Mouse (Mus musculus): Measurements from ENCODE around the gene Prepl. TPM values are rescaled to one million over a fixed set of nuclear protein-coding genes. Genes with fewer than 3 reads are reported as not detected.

Prepl gene
- polyA plus RNA-seq, 1 experiment = 39.2 TPM

DNA sequence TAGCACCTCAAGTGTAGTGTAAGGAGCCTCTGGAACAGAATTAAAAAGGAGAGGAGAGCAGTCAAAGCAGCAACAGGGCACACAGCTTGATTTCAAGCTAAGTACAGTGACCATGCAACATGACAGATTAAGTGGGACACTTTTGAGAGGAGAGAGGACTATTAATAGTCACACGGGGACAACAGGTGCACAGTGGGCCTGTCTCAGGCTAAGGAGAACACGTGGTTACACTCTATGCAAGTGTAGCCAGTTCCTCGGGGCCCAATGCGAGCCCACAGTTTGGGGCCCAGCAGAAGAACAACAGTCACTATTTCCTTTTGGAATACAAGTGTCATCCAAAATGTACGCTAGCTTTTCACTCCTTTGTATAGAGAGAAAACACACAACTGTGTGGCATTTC lies 2.5 kb downstream of the Prepl start:
- no peaks in the 10 kb centered on the region for H3K79me2 ChIP-seq (ENCODE audit: control insufficient read depth, insufficient read depth)
- TF ChIP-seq TCF12 (IDR thresholded peaks at IDR 0.05; ENCODE audit: insufficient read depth, poor library complexity, severe bottlenecking) (peak; percentile 9), MYOD1 (IDR thresholded peaks at IDR 0.05; ENCODE audit: control insufficient read depth in 1 of 3, insufficient read length in 2 of 3, low read depth in 2 of 3) (peak; percentile 52 to 97 (median 82)), MYOG (IDR thresholded peaks at IDR 0.05; ENCODE audit: control insufficient read depth in 1 of 3, insufficient read depth in 1 of 3, insufficient read length in 2 of 3, low read depth in 2 of 3) (peak; percentile 10 to 83 (median 82)), TCF3 (IDR thresholded peaks at IDR 0.05; ENCODE audit: insufficient read length, low read depth) (no peak), USF1 (IDR thresholded peaks at IDR 0.05; ENCODE audit: low read depth) (peak; percentile 25)
- peak overlapping the region; percentile 78 for H3K4me2 ChIP-seq (ENCODE audit: low read depth)
- no peak overlapping the region for H3ac ChIP-seq (ENCODE audit: control insufficient read depth, insufficient read length)
- no peaks in the 10 kb centered on the region for H3K36me3 ChIP-seq (ENCODE audit: control insufficient read depth, insufficient read depth)
- H3K4me3 ChIP-seq = no peak overlapping the region
- H3K27me3 ChIP-seq (ENCODE audit: control insufficient read depth, insufficient read depth, insufficient read length) = no peaks in the 10 kb centered on the region

DNA sequence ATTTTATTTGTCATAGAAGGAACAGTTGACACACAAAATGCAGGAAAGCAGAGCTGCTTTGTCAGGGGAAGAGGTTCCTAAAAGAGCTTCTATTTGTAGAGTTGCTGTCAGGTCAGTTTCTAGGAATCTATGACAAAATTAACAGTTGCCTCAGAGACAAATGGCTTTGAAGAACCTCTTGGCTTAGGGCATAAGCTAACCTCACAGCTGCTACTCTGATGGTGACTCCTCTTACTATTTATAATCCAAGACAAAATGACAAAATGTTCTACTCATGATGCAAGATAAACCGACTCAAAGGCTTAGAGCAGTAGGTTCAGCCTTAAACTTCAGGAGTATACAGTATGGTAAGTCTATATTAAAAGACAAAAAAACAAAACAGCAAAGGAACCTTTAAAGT lies 3.5 kb downstream of the Prepl start:
- TF ChIP-seq TCF12 (IDR thresholded peaks at IDR 0.05; ENCODE audit: insufficient read depth, poor library complexity, severe bottlenecking) (peak; percentile 67), MYOD1 (IDR thresholded peaks at IDR 0.05; ENCODE audit: control insufficient read depth in 1 of 3, insufficient read length in 2 of 3, low read depth in 2 of 3) (peak; percentile 17 to 71 (median 65)), POLR2AphosphoS2 (IDR thresholded peaks at IDR 0.05; ENCODE audit: insufficient read length, low read depth) (no peak), MAX (IDR thresholded peaks at IDR 0.05; ENCODE audit: low read depth) (no peak), MYOG (IDR thresholded peaks at IDR 0.05; ENCODE audit: control insufficient read depth in 1 of 3, insufficient read depth in 1 of 3, insufficient read length in 2 of 3, low read depth in 2 of 3) (peak in 2 of 3 experiments; percentile 30 to 95)
- no peaks in the 10 kb centered on the region for H3K79me2 ChIP-seq (ENCODE audit: control insufficient read depth, insufficient read depth)
- H3K27me3 ChIP-seq (ENCODE audit: control insufficient read depth, insufficient read depth, insufficient read length) = no peaks in the 10 kb centered on the region
- H3K4me2 ChIP-seq (ENCODE audit: low read depth) = peak overlapping the region; percentile 78
- H3K4me3 ChIP-seq = no peak overlapping the region
- no peaks in the 10 kb centered on the region for H3K36me3 ChIP-seq (ENCODE audit: control insufficient read depth, insufficient read depth)
- no peak overlapping the region for H3ac ChIP-seq (ENCODE audit: control insufficient read depth, insufficient read length)

DNA sequence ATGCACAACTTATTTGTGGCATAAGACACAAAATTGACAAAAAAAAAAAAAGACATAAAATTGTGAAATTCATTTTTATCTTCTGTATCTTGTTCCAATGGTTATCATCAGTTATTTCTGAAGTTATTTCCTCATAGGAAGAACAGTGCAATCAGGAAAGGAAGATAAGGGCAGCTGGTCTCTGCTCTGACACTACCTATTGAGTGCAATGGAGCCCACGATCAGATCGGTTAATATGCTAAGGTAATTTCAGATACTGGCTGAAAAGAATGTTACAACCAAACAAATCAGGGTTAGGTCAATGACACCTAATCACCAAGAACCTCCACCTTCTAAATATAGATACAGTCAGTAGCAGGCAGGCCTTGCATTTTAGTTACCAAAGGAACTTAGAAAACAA lies 4.7 kb downstream of the Prepl start:
- no peak overlapping the region for H3ac ChIP-seq (ENCODE audit: control insufficient read depth, insufficient read length)
- no peaks in the 10 kb centered on the region for H3K79me2 ChIP-seq (ENCODE audit: control insufficient read depth, insufficient read depth)
- H3K4me3 ChIP-seq = no peak overlapping the region
- H3K36me3 ChIP-seq (ENCODE audit: control insufficient read depth, insufficient read depth) = no peaks in the 10 kb centered on the region
- no peak overlapping the region for H3K4me2 ChIP-seq (ENCODE audit: low read depth)
- no peak for TF ChIP-seq CEBPB (IDR thresholded peaks at IDR 0.05; ENCODE audit: insufficient read depth, poor library complexity, severe bottlenecking)
- TF ChIP-seq POLR2A (IDR thresholded peaks at IDR 0.05; ENCODE audit: insufficient read length, low read depth) = no peak
- TF ChIP-seq POLR2AphosphoS2 (IDR thresholded peaks at IDR 0.05; ENCODE audit: insufficient read length, low read depth) = no peak
- TF ChIP-seq E2F4 (IDR thresholded peaks at IDR 0.05; ENCODE audit: insufficient read depth) = no peak
- TF ChIP-seq USF1 (IDR thresholded peaks at IDR 0.05; ENCODE audit: low read depth) = no peak
- no peak for TF ChIP-seq MYOG (IDR thresholded peaks at IDR 0.05; ENCODE audit: control insufficient read depth in 1 of 3, insufficient read depth in 1 of 3, insufficient read length in 2 of 3, low read depth in 2 of 3)
- no peak for TF ChIP-seq REST (IDR thresholded peaks at IDR 0.05; ENCODE audit: insufficient read depth, insufficient read length)
- no peak for TF ChIP-seq SRF (IDR thresholded peaks at IDR 0.05; ENCODE audit: control insufficient read depth, insufficient read length, low read depth)
- no peak for TF ChIP-seq MAX (IDR thresholded peaks at IDR 0.05; ENCODE audit: low read depth)
- no peak for TF ChIP-seq TCF12 (IDR thresholded peaks at IDR 0.05; ENCODE audit: insufficient read depth, poor library complexity, severe bottlenecking)
- no peak for TF ChIP-seq MYOD1 (IDR thresholded peaks at IDR 0.05; ENCODE audit: control insufficient read depth in 1 of 3, insufficient read length in 2 of 3, low read depth in 2 of 3)
- TF ChIP-seq TCF3 (IDR thresholded peaks at IDR 0.05; ENCODE audit: insufficient read length, low read depth) = no peak
- H3K27me3 ChIP-seq (ENCODE audit: control insufficient read depth, insufficient read depth, insufficient read length) = no peaks in the 10 kb centered on the region

DNA sequence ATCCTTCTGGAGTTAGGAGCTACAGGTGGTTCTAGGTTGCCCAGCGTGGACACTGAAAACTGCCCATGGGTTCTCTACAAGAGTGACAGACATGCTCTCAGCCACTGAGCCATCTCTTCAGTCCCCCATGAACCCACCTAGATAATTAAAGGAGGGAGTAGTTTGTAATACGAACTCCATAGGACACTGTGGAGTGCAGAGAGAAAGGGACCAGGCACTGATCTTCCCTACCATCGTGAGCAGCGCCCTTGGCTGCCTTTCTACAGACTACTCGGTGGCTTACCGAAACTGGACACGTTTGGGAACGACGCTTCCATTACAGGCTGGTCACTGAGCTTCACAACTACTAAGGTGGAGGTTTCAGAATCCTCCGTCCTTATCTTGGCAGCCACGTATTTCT lies 9.3 kb downstream of the Prepl start:
- Histone ChIP-seq H3K27me3 (ENCODE audit: control insufficient read depth, insufficient read depth, insufficient read length) (no peaks in the 10 kb centered on the region), H3K4me2 (ENCODE audit: low read depth) (no peak overlapping the region), H3K79me2 (ENCODE audit: control insufficient read depth, insufficient read depth) (no peaks in the 10 kb centered on the region), H3K36me3 (ENCODE audit: control insufficient read depth, insufficient read depth) (peaks cover 16% of the 10 kb centered on the region), H3ac (ENCODE audit: control insufficient read depth, insufficient read length) (no peak overlapping the region), H3K4me3 (no peak overlapping the region)
- TF ChIP-seq E2F4 (IDR thresholded peaks at IDR 0.05; ENCODE audit: insufficient read depth) (no peak), TCF3 (IDR thresholded peaks at IDR 0.05; ENCODE audit: insufficient read length, low read depth) (no peak), TCF12 (IDR thresholded peaks at IDR 0.05; ENCODE audit: insufficient read depth, poor library complexity, severe bottlenecking) (no peak), MYOG (IDR thresholded peaks at IDR 0.05; ENCODE audit: control insufficient read depth in 1 of 3, insufficient read depth in 1 of 3, insufficient read length in 2 of 3, low read depth in 2 of 3) (no peak), USF1 (IDR thresholded peaks at IDR 0.05; ENCODE audit: low read depth) (no peak), REST (IDR thresholded peaks at IDR 0.05; ENCODE audit: insufficient read depth, insufficient read length) (no peak), SRF (IDR thresholded peaks at IDR 0.05; ENCODE audit: control insufficient read depth, insufficient read length, low read depth) (no peak), MYOD1 (IDR thresholded peaks at IDR 0.05; ENCODE audit: control insufficient read depth in 1 of 3, insufficient read length in 2 of 3, low read depth in 2 of 3) (no peak), MAX (IDR thresholded peaks at IDR 0.05; ENCODE audit: low read depth) (no peak), POLR2AphosphoS2 (IDR thresholded peaks at IDR 0.05; ENCODE audit: insufficient read length, low read depth) (no peak), CEBPB (IDR thresholded peaks at IDR 0.05; ENCODE audit: insufficient read depth, poor library complexity, severe bottlenecking) (no peak), POLR2A (IDR thresholded peaks at IDR 0.05; ENCODE audit: insufficient read length, low read depth) (no peak)

DNA sequence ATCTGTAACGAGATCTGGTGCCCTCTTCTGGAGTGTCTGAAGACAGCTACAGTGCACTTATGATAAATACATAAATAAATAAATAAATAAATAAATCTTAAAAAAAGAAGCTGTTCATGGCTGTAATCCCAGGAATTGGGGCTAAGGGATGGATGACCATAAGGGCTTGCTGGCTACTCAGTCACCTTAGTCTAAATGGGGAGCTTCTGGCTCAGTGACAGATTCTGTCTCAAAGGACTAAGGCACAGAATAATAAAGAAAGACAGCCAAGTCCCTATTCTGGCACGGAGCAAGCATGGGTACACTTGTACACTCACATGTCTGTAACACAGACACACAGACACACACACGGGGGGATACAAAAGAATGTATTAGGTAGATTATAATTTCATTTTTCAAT lies 10.8 kb downstream of the Prepl start:
- no peak overlapping the region for H3K4me2 ChIP-seq (ENCODE audit: low read depth)
- TF ChIP-seq MYOD1 (IDR thresholded peaks at IDR 0.05; ENCODE audit: control insufficient read depth in 1 of 3, insufficient read length in 2 of 3, low read depth in 2 of 3) (no peak), MAX (IDR thresholded peaks at IDR 0.05; ENCODE audit: low read depth) (no peak), TCF3 (IDR thresholded peaks at IDR 0.05; ENCODE audit: insufficient read length, low read depth) (no peak), SRF (IDR thresholded peaks at IDR 0.05; ENCODE audit: control insufficient read depth, insufficient read length, low read depth) (no peak)
- no peak overlapping the region for H3K4me3 ChIP-seq
- no peak overlapping the region for H3ac ChIP-seq (ENCODE audit: control insufficient read depth, insufficient read length)
- no peaks in the 10 kb centered on the region for H3K27me3 ChIP-seq (ENCODE audit: control insufficient read depth, insufficient read depth, insufficient read length)
- no peaks in the 10 kb centered on the region for H3K79me2 ChIP-seq (ENCODE audit: control insufficient read depth, insufficient read depth)
- H3K36me3 ChIP-seq (ENCODE audit: control insufficient read depth, insufficient read depth) = peaks cover 19% of the 10 kb centered on the region
